Mouse (Mus musculus) C2C12 (cell line): ENCODE measurements around the gene Tnc. TPM values are rescaled to one million over a fixed set of nuclear protein-coding genes. Genes with fewer than 3 reads are reported as not detected.

ENCODE experiments used
- H3K27me3 ChIP-seq: one replicate; pipeline ENCODE4 v1.6.1; 2011; ENCODE audit not compliant: control insufficient read depth, insufficient read depth, insufficient read length
- H3K36me3 ChIP-seq: one replicate; pipeline ENCODE4 v1.6.1; 2011; ENCODE audit not compliant: control insufficient read depth, insufficient read depth
- H3K4me3 ChIP-seq: one replicate; pipeline ENCODE4 v1.5.1; 2011; ENCODE audit warnings: mild to moderate bottlenecking, control low read depth; ENCODE audit not compliant: poor library complexity, insufficient read depth, severe bottlenecking
- H3K79me2 ChIP-seq: one replicate; pipeline ENCODE4 v1.6.1; 2011; ENCODE audit not compliant: control insufficient read depth, insufficient read depth
- H3K79me3 ChIP-seq: one replicate; pipeline ENCODE4 v1.6.1; 2011; ENCODE audit warnings: low read depth, control low read depth
- H3ac ChIP-seq: one replicate; pipeline ENCODE3; 2011; ENCODE audit warnings: low read depth; ENCODE audit not compliant: control insufficient read depth, insufficient read length
- CEBPB ChIP-seq: IDR thresholded peaks from one replicate; pipeline ENCODE4 v1.6.1; 2011; ENCODE audit warnings: low read depth, mild to moderate bottlenecking, control low read depth, moderate library complexity
- CTCF ChIP-seq: IDR thresholded peaks from one replicate; pipeline ENCODE4 v1.5.1; 2011; ENCODE audit not compliant: control insufficient read depth, insufficient read depth, insufficient read length
- FOSL1 ChIP-seq: IDR thresholded peaks from one replicate; pipeline ENCODE4 v1.8.0; 2011; ENCODE audit warnings: mild to moderate bottlenecking, low read length; ENCODE audit not compliant: poor library complexity, insufficient read depth, severe bottlenecking
- MAX ChIP-seq: IDR thresholded peaks from one replicate; pipeline ENCODE4 v1.6.1; 2011; ENCODE audit warnings: mild to moderate bottlenecking, control low read depth
- MYOD1 ChIP-seq: IDR thresholded peaks from one replicate; pipeline ENCODE4 v1.6.1; 2011; ENCODE audit warnings: low read depth; ENCODE audit not compliant: control insufficient read depth, insufficient read length
- MYOG ChIP-seq: IDR thresholded peaks from one replicate; pipeline ENCODE4 v1.6.1; 2011; ENCODE audit not compliant: control insufficient read depth, insufficient read length; ENCODE audit errors: extremely low read depth
- USF1 ChIP-seq: IDR thresholded peaks from one replicate; pipeline ENCODE4 v1.6.1; 2011; ENCODE audit warnings: low read depth, mild to moderate bottlenecking, control low read depth, moderate library complexity
- polyA plus RNA-seq: library from polyadenylated mRNA; unstranded; fragments of >200 nt; fragmentation: generic; extraction: Trizol; gene quantifications from one replicate; pipeline ENCODE4 v1.2.1, GENCODE M21; 2012; ENCODE audit warnings: missing spikeins

Gene Tnc
- polyA plus RNA-seq, 1 experiment = 29.5 TPM

GRCm38 (mm10) chr4:64037513-64037912, 9.3 kb downstream of the Tnc start:
- Histone ChIP-seq H3K36me3 (peaks cover 3% of the 10 kb centered on the region), H3K4me3 (no peak overlapping the region), H3ac (no peak overlapping the region), H3K79me2 (peaks cover 12% of the 10 kb centered on the region), H3K27me3 (no peaks in the 10 kb centered on the region), H3K79me3 (peaks cover 17% of the 10 kb centered on the region)
- no peak for TF ChIP-seq MYOG
- no peak for TF ChIP-seq CTCF
- no peak for TF ChIP-seq MYOD1
- no peak for TF ChIP-seq FOSL1
- TF ChIP-seq MAX = no peak
- no peak for TF ChIP-seq USF1

- Histone ChIP-seq H3K4me3 (no peak overlapping the region), H3ac (no peak overlapping the region), H3K79me2 (peaks cover 5% of the 10 kb centered on the region), H3K79me3 (peaks cover 17% of the 10 kb centered on the region), H3K27me3 (no peaks in the 10 kb centered on the region), H3K36me3 (peaks cover 3% of the 10 kb centered on the region)
- TF ChIP-seq MYOG (no peak), MAX (no peak), FOSL1 (no peak), MYOD1 (no peak), CEBPB (no peak), CTCF (no peak), USF1 (no peak)
Observed at GRCm38 (mm10) chr4:64034724-64035123, 12.1 kb downstream of the Tnc start.

DNA sequence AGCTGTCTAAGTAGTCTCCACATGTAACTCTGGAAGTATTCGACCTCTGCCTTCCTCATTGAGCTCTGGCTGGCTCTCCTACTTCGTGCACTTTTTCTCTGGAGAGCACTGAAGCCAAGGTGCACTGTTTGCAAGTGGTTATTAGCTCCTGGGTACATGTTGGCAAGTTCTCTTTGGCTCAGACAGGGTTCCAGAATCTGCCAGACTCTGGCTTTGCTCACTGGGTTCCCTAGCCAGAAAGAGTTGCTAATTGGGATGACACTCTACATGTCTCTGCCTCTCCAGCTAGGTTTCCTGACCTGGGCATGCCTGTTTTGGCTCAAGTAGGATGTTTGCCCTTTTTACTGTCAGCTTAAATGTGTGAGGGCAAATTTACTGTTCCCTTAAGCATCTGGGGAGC, 13.6 kb downstream of the Tnc start:
- TF ChIP-seq FOSL1 (no peak), MAX (no peak), MYOG (no peak), CEBPB (no peak), MYOD1 (no peak), CTCF (no peak), USF1 (no peak)
- Histone ChIP-seq H3K36me3 (no peaks in the 10 kb centered on the region), H3K79me3 (peaks cover 10% of the 10 kb centered on the region), H3ac (no peak overlapping the region), H3K27me3 (no peaks in the 10 kb centered on the region), H3K79me2 (no peaks in the 10 kb centered on the region), H3K4me3 (no peak overlapping the region)

GRCm38 (mm10) chr4:64029486-64029885, 17.3 kb downstream of the Tnc start:
- Histone ChIP-seq H3K27me3 (no peaks in the 10 kb centered on the region), H3K4me3 (no peak overlapping the region), H3K79me3 (peaks cover 5% of the 10 kb centered on the region), H3ac (no peak overlapping the region), H3K36me3 (peaks cover 6% of the 10 kb centered on the region), H3K79me2 (peaks cover 6% of the 10 kb centered on the region)
- no peak for TF ChIP-seq CTCF
- no peak for TF ChIP-seq MYOD1
- no peak for TF ChIP-seq CEBPB
- no peak for TF ChIP-seq USF1
- no peak for TF ChIP-seq FOSL1
- TF ChIP-seq MAX = no peak
- TF ChIP-seq MYOG = no peak

DNA sequence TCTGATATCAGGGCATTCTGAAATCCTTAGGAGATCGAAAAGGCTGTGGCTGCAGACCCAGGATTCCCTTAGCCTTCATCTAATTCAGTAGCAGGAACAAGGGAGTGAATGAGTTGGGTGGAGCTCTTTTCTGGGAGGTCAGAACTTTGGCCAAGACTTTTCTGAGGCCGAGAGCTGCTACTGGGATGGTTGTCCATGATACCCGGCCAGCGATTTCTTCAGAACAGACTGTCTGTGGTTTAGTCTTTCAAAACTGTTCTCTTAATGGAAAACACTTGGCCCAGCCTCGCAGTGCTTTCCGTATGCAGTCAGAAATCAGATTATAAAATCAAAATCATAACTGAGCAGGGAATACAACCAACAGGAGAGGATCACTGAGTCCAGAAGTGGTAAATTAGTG, 21.2 kb downstream of the Tnc start:
- H3K79me3 ChIP-seq = no peaks in the 10 kb centered on the region
- no peaks in the 10 kb centered on the region for H3K27me3 ChIP-seq
- H3K36me3 ChIP-seq = peaks cover 6% of the 10 kb centered on the region
- no peak for TF ChIP-seq MYOG
- TF ChIP-seq USF1 = no peak
- H3K79me2 ChIP-seq = peaks cover 6% of the 10 kb centered on the region
- no peak overlapping the region for H3K4me3 ChIP-seq
- no peak overlapping the region for H3ac ChIP-seq

- no peak overlapping the region for H3K4me3 ChIP-seq
- H3K79me2 ChIP-seq = peaks cover 6% of the 10 kb centered on the region
- TF ChIP-seq CEBPB (no peak), CTCF (no peak), MYOD1 (no peak), FOSL1 (no peak), MAX (no peak), MYOG (no peak)
- H3K79me3 ChIP-seq = no peaks in the 10 kb centered on the region
- no peak overlapping the region for H3ac ChIP-seq
- H3K36me3 ChIP-seq = peaks cover 18% of the 10 kb centered on the region
- H3K27me3 ChIP-seq = no peaks in the 10 kb centered on the region
Observed at GRCm38 (mm10) chr4:64024041-64024779, 22.6 kb downstream of the Tnc start.
